Mouse (Mus musculus) hindbrain, postnatal 0 days (tissue): Measurements from ENCODE around the gene Slc9a3. TPM values are rescaled to one million over a fixed set of nuclear protein-coding genes. Genes with fewer than 3 reads are reported as not detected.

Source experiments
- ATAC-seq: fragments of 200-750 bp; cut with Nextera tagmentation; 2 replicates; pipeline ENCODE4 v1.8.0; 2017; ENCODE audit warnings: mild to moderate bottlenecking, moderate TSS enrichment, moderate library complexity
- DNase-seq: peaks from one replicate; pipeline ENCODE4 v3.0.0-alpha.2; 2015; ENCODE audit warnings: low spot score
- H3K27ac ChIP-seq: fragments of 300-500 bp; sonication (generic); 2 replicates; pipeline ENCODE4 v1.5.1; 2014; ENCODE audit warnings: mild to moderate bottlenecking
- H3K27me3 ChIP-seq: fragments of 300-500 bp; sonication (generic); 2 replicates; pipeline ENCODE4 v1.6.1; 2014; ENCODE audit warnings: low read length, mixed read lengths; ENCODE audit not compliant: insufficient read depth
- H3K36me3 ChIP-seq: fragments of 300-500 bp; sonication (generic); 2 replicates; pipeline ENCODE4 v1.6.1; 2014; ENCODE audit warnings: low read length, mixed read lengths; ENCODE audit not compliant: insufficient read depth
- H3K4me1 ChIP-seq: fragments of 300-500 bp; sonication (generic); 2 replicates; pipeline ENCODE4 v1.6.1; 2014; ENCODE audit warnings: antibody characterized with exemption, low read length, mixed read lengths; ENCODE audit not compliant: insufficient read depth
- H3K4me2 ChIP-seq: fragments of 300-500 bp; sonication (generic); 2 replicates; pipeline ENCODE4 v1.6.1; 2014; ENCODE audit warnings: low read depth, mild to moderate bottlenecking, low read length, moderate library complexity, mixed read lengths
- H3K4me3 ChIP-seq: fragments of 300-500 bp; sonication (generic); 2 replicates; pipeline ENCODE4 v1.5.1; 2014; ENCODE audit warnings: low read length
- H3K9ac ChIP-seq: fragments of 300-500 bp; sonication (generic); replicated peaks from 2 replicates; pipeline ENCODE4 v1.6.1; 2014; ENCODE audit warnings: mild to moderate bottlenecking, low read length, moderate library complexity, mixed read lengths
- H3K9me3 ChIP-seq: fragments of 300-500 bp; sonication (generic); 2 replicates; pipeline ENCODE4 v1.6.1; 2016; ENCODE audit warnings: low read length, mixed read lengths
- CTCF ChIP-seq: IDR thresholded peaks from 2 replicates; pipeline ENCODE4 v1.5.1; 2016; ENCODE audit warnings: antibody characterized with exemption, control low read depth, low read depth
- WGBS: fragments of 180-500 bp; shearing (Covaris S2); extraction: QIAGEN DNeasy Blood & Tissue Kit; methylation state at CpG from one replicate; pipeline ENCODE4 v1.1.7; 2014; 5-methylcytosine and 5-hydroxymethylcytosine counted together
- polyA plus RNA-seq: library from polyadenylated mRNA; unstranded; fragments of >200 nt; fragmentation: Nextera tagmentation; extraction: Ambion mirVana; gene quantifications from 2 replicates; pipeline ENCODE4 v1.2.1, GENCODE M21; 2015
- total RNA-seq: library from RNA; depleted of rRNA; stranded (reverse); fragments of >200 nt; gene quantifications from 2 replicates; pipeline ENCODE4 v1.2.3, GENCODE M21; 2014; rRNA removed

The Slc9a3 gene
- total RNA-seq = 0.07 and 0.58 TPM in 2 replicates
- 0.39 and 1.1 TPM in 2 replicates for polyA plus RNA-seq

DNA sequence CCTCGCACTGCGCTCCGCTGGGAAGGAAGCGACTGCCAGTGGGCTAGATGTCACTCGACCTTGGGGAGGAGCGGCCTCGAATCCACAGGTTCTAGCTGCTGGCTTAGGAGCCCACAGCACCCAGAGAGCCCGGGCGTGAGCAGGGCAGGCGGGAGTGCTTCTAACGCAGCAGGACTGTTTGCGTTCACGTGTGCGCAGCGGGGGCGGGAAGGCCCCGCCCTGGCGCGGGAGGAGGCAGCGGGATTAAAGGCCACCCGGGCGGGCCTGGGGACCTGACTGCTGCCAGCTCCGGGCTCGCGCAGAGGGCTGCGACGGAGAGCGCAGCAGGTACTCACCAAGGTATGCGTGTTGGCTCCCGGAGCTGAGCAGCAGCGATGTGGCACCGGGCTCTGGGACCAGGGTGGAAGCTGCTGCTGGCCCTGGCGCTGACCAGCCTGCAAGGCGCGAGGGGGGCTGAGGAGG is at the start of gene Slc9a3:
Gene Slc9a3 (plus strand): TSS at position 317 of the 462 bp plus-strand sequence.
- DNase-seq (peak; percentile 9), ATAC-seq (peak; percentile 50)

DNA sequence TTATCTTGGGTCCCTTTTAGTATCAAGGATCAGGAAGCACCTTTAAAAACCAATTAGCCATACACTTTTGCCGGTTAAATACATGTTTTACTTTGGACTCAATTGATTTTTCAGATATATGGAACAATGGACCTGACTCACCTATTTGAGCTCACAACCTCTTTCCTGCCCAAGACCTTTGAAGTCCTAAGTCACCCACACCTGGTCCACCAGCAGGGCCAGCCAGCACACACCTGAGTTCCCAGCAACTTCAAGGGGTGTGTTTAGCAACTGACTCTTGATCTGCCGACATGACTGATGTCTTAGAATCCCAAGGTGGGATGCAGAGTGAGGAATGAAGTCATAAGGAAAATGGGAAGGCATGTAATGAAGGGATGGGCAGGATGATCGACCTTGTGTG is 49.5 kb upstream of the Slc9a3 start:
- 80% methylated on average over 3 of the region's 3 CpGs for WGBS
- Histone ChIP-seq H3K36me3 (no peaks in the 10 kb centered on the region), H3K27ac (no peak overlapping the region), H3K4me3 (no peak overlapping the region), H3K9me3 (no peaks in the 10 kb centered on the region), H3K9ac (no peak overlapping the region), H3K4me2 (no peak overlapping the region), H3K27me3 (no peaks in the 10 kb centered on the region), H3K4me1 (no peaks in the 10 kb centered on the region)
- ATAC-seq (no peak), DNase-seq (no peak)
- no peak for TF ChIP-seq CTCF

More for the DNA sequence above, at the start of gene Slc9a3:
- H3K9me3 ChIP-seq = no peaks in the 10 kb centered on the region
- WGBS = under 1% methylated on average over 33 of the region's 35 CpGs
- H3K4me1 ChIP-seq = 0 out of 2 replicates have a peak, but pooled peaks cover 5% of the 10 kb centered on the region
- H3K9ac ChIP-seq = peak within 1 kb of the TSS; percentile 35; the same call in 1 of the 2 replicates
- H3K27me3 ChIP-seq = peaks cover 21% of the 10 kb centered on the region
- TF ChIP-seq CTCF = no peak
- H3K36me3 ChIP-seq = no peaks in the 10 kb centered on the region
- peak within 1 kb of the TSS; percentile 39 for H3K4me3 ChIP-seq
- peak within 1 kb of the TSS; percentile 76 for H3K4me2 ChIP-seq
- no peak within 1 kb of the TSS for H3K27ac ChIP-seq

DNA sequence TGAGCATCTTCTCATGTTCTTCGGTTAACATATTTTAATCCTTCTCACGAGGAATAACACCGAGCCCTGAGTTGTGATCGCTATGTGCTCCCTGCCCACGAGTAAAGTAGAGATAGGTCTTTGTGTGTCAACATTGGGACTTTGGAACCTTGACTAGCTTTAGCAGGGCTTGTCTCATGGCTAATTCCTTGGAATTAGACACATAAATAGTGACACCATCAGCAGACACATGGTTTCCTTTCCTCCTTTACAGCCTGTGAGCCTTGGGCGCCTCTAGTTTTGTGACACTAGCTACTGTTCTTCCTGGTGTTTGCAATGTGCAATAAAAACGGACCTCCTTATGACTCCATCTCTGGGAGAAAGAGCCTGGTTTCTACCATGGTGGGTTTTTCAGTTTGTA is 47.9 kb upstream of the Slc9a3 start:
- DNase-seq (no peak), ATAC-seq (no peak)
- no peak overlapping the region for H3K27ac ChIP-seq
- no peaks in the 10 kb centered on the region for H3K9me3 ChIP-seq
- no peak overlapping the region for H3K9ac ChIP-seq
- H3K4me3 ChIP-seq = no peak overlapping the region
- TF ChIP-seq CTCF = no peak
- H3K4me2 ChIP-seq = no peak overlapping the region
- no peaks in the 10 kb centered on the region for H3K36me3 ChIP-seq
- no peaks in the 10 kb centered on the region for H3K27me3 ChIP-seq
- 90% methylated on average over 7 of the region's 7 CpGs for WGBS
- H3K4me1 ChIP-seq = no peaks in the 10 kb centered on the region

DNA sequence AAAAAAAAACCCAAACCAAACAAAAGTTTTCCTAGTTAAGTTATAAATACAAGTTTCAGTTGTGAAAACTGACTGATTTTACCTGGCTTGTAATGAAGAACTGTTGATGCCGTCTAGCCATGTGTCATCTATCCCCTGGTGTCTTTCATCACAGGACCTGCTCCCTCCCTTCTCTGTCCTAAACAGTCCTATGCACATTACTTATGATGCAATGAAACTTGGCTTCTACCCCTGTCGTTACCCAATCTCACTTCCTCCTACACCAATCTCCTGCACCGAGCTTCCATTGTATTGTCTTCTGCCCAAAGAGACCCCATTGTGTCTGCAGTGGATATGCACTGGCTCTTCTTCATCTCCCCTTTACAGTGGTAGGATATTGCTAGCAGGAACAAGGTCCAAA is 31.0 kb upstream of the Slc9a3 start:
- 83% methylated on average over 3 of the region's 3 CpGs for WGBS
- Histone ChIP-seq H3K4me2 (no peak overlapping the region), H3K4me1 (no peaks in the 10 kb centered on the region), H3K9ac (no peak overlapping the region), H3K27ac (no peak overlapping the region), H3K27me3 (no peaks in the 10 kb centered on the region), H3K9me3 (no peaks in the 10 kb centered on the region), H3K4me3 (no peak overlapping the region), H3K36me3 (no peaks in the 10 kb centered on the region)
- ATAC-seq (no peak), DNase-seq (no peak)
- TF ChIP-seq CTCF = no peak

DNA sequence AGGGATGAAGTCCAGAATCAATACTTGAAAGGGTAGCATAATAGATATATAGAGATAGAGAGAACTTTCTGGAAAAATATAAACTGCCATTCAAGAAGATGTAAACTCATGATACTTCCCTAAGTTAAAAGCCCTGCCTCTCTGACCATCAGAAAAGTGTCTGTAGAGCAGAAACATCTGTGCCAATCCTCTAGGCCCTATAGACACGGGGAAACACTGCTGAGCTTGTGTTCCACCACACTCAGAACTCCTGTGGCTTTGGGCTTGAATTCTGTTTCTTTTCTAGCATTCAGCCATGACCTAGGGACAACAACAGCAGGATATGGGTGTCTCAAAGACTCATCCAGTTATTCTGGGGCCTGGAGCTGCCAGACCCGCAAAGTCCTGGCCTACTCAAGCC is 25.3 kb upstream of the Slc9a3 start:
- DNase-seq = no peak
- Histone ChIP-seq H3K4me1 (no peaks in the 10 kb centered on the region), H3K36me3 (no peaks in the 10 kb centered on the region), H3K27ac (no peak overlapping the region), H3K4me3 (no peak overlapping the region), H3K4me2 (no peak overlapping the region), H3K9me3 (no peaks in the 10 kb centered on the region), H3K9ac (no peak overlapping the region), H3K27me3 (no peaks in the 10 kb centered on the region)
- ATAC-seq = no peak
- TF ChIP-seq CTCF = no peak
- 66% methylated on average over 2 of the region's 2 CpGs for WGBS

DNA sequence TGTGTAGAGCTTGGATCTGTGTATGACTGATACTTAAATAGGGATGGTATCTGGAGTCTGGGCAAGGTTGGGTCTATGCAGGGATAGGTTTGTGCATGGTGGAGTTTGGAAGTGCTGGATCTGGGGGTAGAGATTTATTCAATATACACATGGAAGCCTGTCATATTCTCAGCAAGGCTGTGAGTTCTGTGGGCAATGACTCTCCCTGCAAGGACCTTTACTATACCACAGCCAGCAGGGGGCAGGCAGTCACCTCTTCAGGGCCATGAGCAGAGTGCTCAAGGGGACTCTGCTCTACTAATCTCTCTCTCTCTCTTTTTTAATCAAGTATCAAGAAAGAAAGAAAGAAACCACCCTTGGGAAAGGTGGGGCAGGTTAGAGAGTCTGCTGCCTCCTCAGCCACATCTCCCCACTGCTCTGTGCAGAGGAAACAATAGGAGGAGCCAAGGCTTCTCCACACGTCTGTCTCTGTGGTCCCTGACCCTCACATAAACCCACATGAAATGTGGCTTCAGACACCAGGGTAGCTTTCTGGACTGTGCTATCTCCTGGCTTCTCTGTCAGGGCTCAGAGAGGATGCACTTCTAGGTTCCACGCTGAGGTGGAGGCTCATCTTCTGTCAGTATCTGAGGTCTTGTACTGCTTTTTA is 24.4 kb upstream of the Slc9a3 start:
- peak; percentile 87 for ATAC-seq
- WGBS = 50% methylated on average over 2 of the region's 2 CpGs
- H3K4me2 ChIP-seq = no peak overlapping the region
- H3K27me3 ChIP-seq = no peaks in the 10 kb centered on the region
- H3K27ac ChIP-seq = no peak overlapping the region
- H3K4me1 ChIP-seq = no peaks in the 10 kb centered on the region
- peak; percentile 73 for DNase-seq
- H3K9ac ChIP-seq = no peak overlapping the region
- H3K36me3 ChIP-seq = no peaks in the 10 kb centered on the region
- H3K9me3 ChIP-seq = no peaks in the 10 kb centered on the region
- no peak overlapping the region for H3K4me3 ChIP-seq
- TF ChIP-seq CTCF = peak; percentile 77

DNA sequence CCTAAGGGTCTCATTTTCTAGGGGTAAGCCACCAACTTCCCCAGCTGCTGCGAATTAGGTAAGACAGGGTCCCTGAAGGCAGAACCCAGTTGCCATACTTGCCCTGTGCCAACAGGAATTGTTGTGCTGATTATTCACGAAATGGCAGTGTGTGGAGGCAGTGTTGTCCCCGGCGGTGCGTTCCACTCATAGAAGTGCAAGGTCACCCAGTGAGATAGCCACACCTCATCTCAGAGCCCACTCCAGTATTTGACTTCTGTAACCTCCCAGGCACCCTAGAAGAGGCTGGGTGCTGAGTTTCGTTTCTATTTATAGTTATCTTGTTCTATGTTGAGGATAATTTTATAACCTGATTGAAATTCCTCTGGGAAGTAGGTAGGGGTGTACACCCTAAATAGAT is 22.3 kb upstream of the Slc9a3 start:
- TF ChIP-seq CTCF = no peak
- no peaks in the 10 kb centered on the region for H3K27me3 ChIP-seq
- 82% methylated on average over 6 of the region's 6 CpGs for WGBS
- no peak overlapping the region for H3K9ac ChIP-seq
- H3K4me1 ChIP-seq = no peaks in the 10 kb centered on the region
- H3K9me3 ChIP-seq = no peaks in the 10 kb centered on the region
- DNase-seq (no peak), ATAC-seq (no peak)
- H3K36me3 ChIP-seq = no peaks in the 10 kb centered on the region
- no peak overlapping the region for H3K4me2 ChIP-seq
- no peak overlapping the region for H3K4me3 ChIP-seq
- H3K27ac ChIP-seq = no peak overlapping the region
